8 mouse cellular contexts compared by ENCODE assay signal in genomic region chr1:57428368-57429308, GRCm38 (mm10). TPM values are rescaled to one million over a fixed set of nuclear protein-coding genes. Genes with fewer than 3 reads are reported as not detected.
DNase-seq lines count a peak whose midpoint lies in the region; ATAC-seq and TF ChIP-seq lines count a peak whose summit lies in the region.

No protein-coding gene starts in this region.

- 0 out of 2 replicates have a peak overlapping the region, but pooled peaks have one; percentile 12 for H3K4me3 ChIP-seq in forebrain, embryonic 13.5 days
- no peak overlapping the region for H3K4me3 ChIP-seq in heart, postnatal 0 days (ENCODE audit: low read depth, low read length)
- H3K4me3 ChIP-seq in liver, postnatal 0 days (ENCODE audit: low read depth, low read length): no peak overlapping the region
- peak overlapping the region; percentile 8; the same call in 1 of the 2 replicates for H3K4me3 ChIP-seq in neural tube, embryonic 14.5 days (ENCODE audit: low read depth, low read length)
- no peak overlapping the region for H3K4me3 ChIP-seq in testis, adult 2 months (ENCODE audit: control insufficient read depth, low read depth, low read length)

- peak; percentile 84; the same call in 1 of the 2 replicates for TF ChIP-seq CTCF in brain, embryonic 14.5 days (IDR thresholded peaks at IDR 0.05; ENCODE audit: borderline replicate concordance, extremely low read depth, insufficient read depth, insufficient read length)
- TF ChIP-seq CTCF in heart, postnatal 0 days (IDR thresholded peaks at IDR 0.05; ENCODE audit: low read depth): peak; percentile 84
- TF ChIP-seq CTCF in liver, postnatal 0 days (IDR thresholded peaks at IDR 0.05; ENCODE audit: low read depth): peak; percentile 85
- TF ChIP-seq CTCF in testis, adult 2 months (IDR thresholded peaks at IDR 0.05; ENCODE audit: control insufficient read depth, insufficient read depth, insufficient replicate concordance, low read depth, low read length): peak; percentile 35; the same call in 1 of the 2 replicates

- H3K27ac ChIP-seq in forebrain, embryonic 13.5 days: peak overlapping the region; percentile 51; the same call in 1 of the 2 replicates
- H3K27ac ChIP-seq in heart, postnatal 0 days (ENCODE audit: low read depth): no peak overlapping the region
- H3K27ac ChIP-seq in liver, postnatal 0 days (ENCODE audit: low read depth): no peak overlapping the region
- H3K27ac ChIP-seq in neural tube, embryonic 14.5 days (ENCODE audit: low read depth, low read length): no peak overlapping the region
- no peak overlapping the region for H3K27ac ChIP-seq in testis, adult 2 months (ENCODE audit: control insufficient read depth, insufficient read depth, low read depth, low read length)

- H3K4me1 ChIP-seq in forebrain, embryonic 13.5 days: peaks cover 18% of the 10 kb centered on the region
- no peaks in the 10 kb centered on the region for H3K4me1 ChIP-seq in heart, postnatal 0 days (ENCODE audit: control insufficient read depth, insufficient read depth)
- H3K4me1 ChIP-seq in liver, postnatal 0 days (ENCODE audit: insufficient read depth): no peaks in the 10 kb centered on the region
- H3K4me1 ChIP-seq in neural tube, embryonic 14.5 days (ENCODE audit: control insufficient read depth, insufficient read depth, low read length): peaks cover 11% of the 10 kb centered on the region; the same call in 1 of the 2 replicates
- H3K4me1 ChIP-seq in testis, adult 2 months (ENCODE audit: control insufficient read depth, insufficient read depth, low read length): no peaks in the 10 kb centered on the region

- H3K9ac ChIP-seq in forebrain, embryonic 13.5 days: peak overlapping the region; percentile 30; the same call in 1 of the 2 replicates
- H3K9ac ChIP-seq in heart, postnatal 0 days (replicated peaks; ENCODE audit: low read depth, low read length): no peak overlapping the region
- no peak overlapping the region for H3K9ac ChIP-seq in liver, postnatal 0 days (replicated peaks)
- H3K9ac ChIP-seq in neural tube, embryonic 14.5 days (replicated peaks; ENCODE audit: low read depth, low read length): peak overlapping the region; percentile 48; the same call in 1 of the 2 replicates

- peak; percentile 95 for DNase-seq in brain, embryonic 14.5 days (ENCODE audit: low read depth)
- DNase-seq in heart, postnatal 0 days (ENCODE audit: low spot score): peak; percentile 79
- peak; percentile 86 to 96 for DNase-seq in kidney, postnatal 25 days
- peak; percentile 82 for DNase-seq in liver, postnatal 0 days

- TF ChIP-seq EP300 in heart, postnatal 0 days (IDR thresholded peaks at IDR 0.05; ENCODE audit: low read depth): no peak
- no peak for TF ChIP-seq EP300 in liver, postnatal 0 days (IDR thresholded peaks at IDR 0.05; ENCODE audit: low read depth)

- peak; percentile 51 for ATAC-seq in CD4-positive, CD25-positive, alpha-beta regulatory T cell, adult 4 months
- ATAC-seq in forebrain, embryonic 13.5 days: peak; percentile 93
- ATAC-seq in heart, postnatal 0 days (ENCODE audit: insufficient read depth, low read depth): peak; percentile 75; the same call in 1 of the 2 replicates
- ATAC-seq in liver, postnatal 0 days: no peak
- ATAC-seq in neural tube, embryonic 14.5 days (ENCODE audit: low read depth): peak; percentile 92

- H3K27me3 ChIP-seq in forebrain, embryonic 13.5 days: no peaks in the 10 kb centered on the region
- H3K27me3 ChIP-seq in heart, postnatal 0 days (ENCODE audit: control insufficient read depth, insufficient read depth, low read length): no peaks in the 10 kb centered on the region
- H3K27me3 ChIP-seq in liver, postnatal 0 days (ENCODE audit: insufficient read depth, low read length): no peaks in the 10 kb centered on the region
- H3K27me3 ChIP-seq in neural tube, embryonic 14.5 days (ENCODE audit: control insufficient read depth, insufficient read depth, low read length): no peaks in the 10 kb centered on the region
- no peaks in the 10 kb centered on the region for H3K27me3 ChIP-seq in testis, adult 2 months (ENCODE audit: control insufficient read depth, insufficient read depth, low read length)

- 41% methylated on average over 16 of the region's 16 CpGs for WGBS in forebrain, embryonic 13.5 days
- 47% methylated on average over 16 of the region's 16 CpGs for WGBS in heart, postnatal 0 days
- 53% methylated on average over 16 of the region's 16 CpGs for WGBS in liver, postnatal 0 days (ENCODE audit: insufficient replicate concordance)
- 46% methylated on average over 16 of the region's 16 CpGs for WGBS in neural tube, embryonic 14.5 days

- peak overlapping the region; percentile 55 for H3K4me2 ChIP-seq in forebrain, embryonic 13.5 days
- H3K4me2 ChIP-seq in heart, postnatal 0 days (ENCODE audit: low read depth, low read length): peak overlapping the region; percentile 43
- no peak overlapping the region for H3K4me2 ChIP-seq in liver, postnatal 0 days (ENCODE audit: low read depth, low read length)
- H3K4me2 ChIP-seq in neural tube, embryonic 14.5 days (ENCODE audit: low read depth, low read length): peak overlapping the region; percentile 42

- no peaks in the 10 kb centered on the region for H3K9me3 ChIP-seq in forebrain, embryonic 13.5 days (replicated peaks)
- no peaks in the 10 kb centered on the region for H3K9me3 ChIP-seq in heart, postnatal 0 days (replicated peaks; ENCODE audit: control insufficient read depth, low read length)
- no peaks in the 10 kb centered on the region for H3K9me3 ChIP-seq in liver, postnatal 0 days (ENCODE audit: low read length)
- H3K9me3 ChIP-seq in neural tube, embryonic 14.5 days (ENCODE audit: control insufficient read depth, low read length): no peaks in the 10 kb centered on the region

- TF ChIP-seq POLR2A in brain, embryonic 14.5 days (IDR thresholded peaks at IDR 0.05; ENCODE audit: borderline replicate concordance, extremely low read depth, insufficient read depth, insufficient read length, poor library complexity, severe bottlenecking): no peak
- no peak for TF ChIP-seq POLR2A in testis, adult 2 months (IDR thresholded peaks at IDR 0.05; ENCODE audit: control insufficient read depth, low read depth, low read length)

- no peaks in the 10 kb centered on the region for H3K36me3 ChIP-seq in forebrain, embryonic 13.5 days (ENCODE audit: poor library complexity, severe bottlenecking)
- H3K36me3 ChIP-seq in heart, postnatal 0 days (replicated peaks; ENCODE audit: control insufficient read depth, insufficient read depth, low read length): no peaks in the 10 kb centered on the region
- no peaks in the 10 kb centered on the region for H3K36me3 ChIP-seq in liver, postnatal 0 days (replicated peaks; ENCODE audit: insufficient read depth, low read length)
- H3K36me3 ChIP-seq in neural tube, embryonic 14.5 days (ENCODE audit: control insufficient read depth, insufficient read depth, low read length): no peaks in the 10 kb centered on the region
- H3K36me3 ChIP-seq in testis, adult 2 months (ENCODE audit: control insufficient read depth, insufficient read depth, low read length): no peaks in the 10 kb centered on the region

RNA-seq across cellular contexts. Expression of gene Tyw5, which starts 21.7 kb away (rescaled TPM):
- polyA plus RNA-seq in CD4-positive, CD25-positive, alpha-beta regulatory T cell, adult 4 months (2017; shearing (Covaris generic)): 10 to 100 TPM; 22.8 to 30.6 TPM
- 19.3 and 21.5 TPM in 2 replicates for polyA plus RNA-seq in brain, embryonic 14.5 days (2012; rRNA removed)
- polyA plus RNA-seq in forebrain, embryonic 13.5 days (2015; fragmentation: Nextera tagmentation; extraction: Ambion mirVana): 22.7 and 23.1 TPM in 2 replicates
- total RNA-seq in heart, postnatal 0 days (2014; rRNA removed; ENCODE audit: low replicate concordance): 18.9 and 37.9 TPM in 2 replicates
- 11.5 and 13.0 TPM in 2 replicates for polyA plus RNA-seq in heart, postnatal 0 days (2015; fragmentation: Nextera tagmentation; extraction: Ambion mirVana)
- polyA plus RNA-seq in liver, postnatal 0 days (2015; fragmentation: Nextera tagmentation; extraction: Ambion mirVana): 11.6 and 13.9 TPM in 2 replicates
- polyA plus RNA-seq in neural tube, embryonic 14.5 days (2014; fragmentation: Nextera tagmentation; extraction: Ambion mirVana): 27.2 and 28.9 TPM in 2 replicates
- 3.8 and 7.1 TPM in 2 replicates for polyA plus RNA-seq in testis, adult 2 months (2012; rRNA removed)

RNA-seq across cellular contexts. Expression of gene Maip1, which starts 22.5 kb away (rescaled TPM):
- 1 to 10 TPM; 8.6 to 9.7 TPM for polyA plus RNA-seq in CD4-positive, CD25-positive, alpha-beta regulatory T cell, adult 4 months (2017; shearing (Covaris generic))
- polyA plus RNA-seq in brain, embryonic 14.5 days (2012; rRNA removed): 11.7 and 11.9 TPM in 2 replicates
- 17.4 and 18.4 TPM in 2 replicates for polyA plus RNA-seq in forebrain, embryonic 13.5 days (2015; fragmentation: Nextera tagmentation; extraction: Ambion mirVana)
- total RNA-seq in heart, postnatal 0 days (2014; rRNA removed; ENCODE audit: low replicate concordance): 7.7 TPM in 2 replicates
- polyA plus RNA-seq in heart, postnatal 0 days (2015; fragmentation: Nextera tagmentation; extraction: Ambion mirVana): 16.8 and 18.8 TPM in 2 replicates
- polyA plus RNA-seq in liver, postnatal 0 days (2015; fragmentation: Nextera tagmentation; extraction: Ambion mirVana): 8.2 and 9.3 TPM in 2 replicates
- polyA plus RNA-seq in neural tube, embryonic 14.5 days (2014; fragmentation: Nextera tagmentation; extraction: Ambion mirVana): 16.2 and 18.0 TPM in 2 replicates
- polyA plus RNA-seq in testis, adult 2 months (2012; rRNA removed): 3.4 and 3.5 TPM in 2 replicates

RNA-seq across cellular contexts. Expression of gene 1700066M21Rik, which starts 51.2 kb away (rescaled TPM):
- polyA plus RNA-seq in CD4-positive, CD25-positive, alpha-beta regulatory T cell, adult 4 months (2017; shearing (Covaris generic)): 1 to 10 TPM in 1 of 2 experiments, under 1 TPM in 1; 0.91 to 2.4 TPM
- 9.9 and 17.4 TPM in 2 replicates for polyA plus RNA-seq in brain, embryonic 14.5 days (2012; rRNA removed)
- 21.0 and 22.3 TPM in 2 replicates for polyA plus RNA-seq in forebrain, embryonic 13.5 days (2015; fragmentation: Nextera tagmentation; extraction: Ambion mirVana)
- total RNA-seq in heart, postnatal 0 days (2014; rRNA removed; ENCODE audit: low replicate concordance): 4.8 and 12.8 TPM in 2 replicates
- polyA plus RNA-seq in heart, postnatal 0 days (2015; fragmentation: Nextera tagmentation; extraction: Ambion mirVana): 5.2 and 5.8 TPM in 2 replicates
- 6.2 and 6.8 TPM in 2 replicates for polyA plus RNA-seq in liver, postnatal 0 days (2015; fragmentation: Nextera tagmentation; extraction: Ambion mirVana)
- 25.2 and 26.3 TPM in 2 replicates for polyA plus RNA-seq in neural tube, embryonic 14.5 days (2014; fragmentation: Nextera tagmentation; extraction: Ambion mirVana)
- polyA plus RNA-seq in testis, adult 2 months (2012; rRNA removed): 12.7 and 12.8 TPM in 2 replicates

Comparison
In these comparisons a context has a peak if more than half of its experiments do, and no peak if none do; other contexts are left out.
1. CTCF ChIP-seq: peak in every context shown above with its lines; median percentile 85 in liver, postnatal 0 days; 84 in brain, embryonic 14.5 days; 84 in heart, postnatal 0 days; 35 in testis, adult 2 months.
2. H3K4me3 ChIP-seq: peak in forebrain, embryonic 13.5 days (single experiment) and neural tube, embryonic 14.5 days (single experiment); none in heart, postnatal 0 days (single experiment), liver, postnatal 0 days (single experiment) and testis, adult 2 months (single experiment).
3. H3K9ac ChIP-seq: peak in forebrain, embryonic 13.5 days (single experiment) and neural tube, embryonic 14.5 days (single experiment); none in heart, postnatal 0 days (single experiment) and liver, postnatal 0 days (single experiment).
4. Peak in every context shown above with its lines, with median percentiles within 50 percentile points of each other: DNase-seq.